Mouse (Mus musculus) G1E (cell line): ENCODE results near the gene Mgat2. TPM values are rescaled to one million over a fixed set of nuclear protein-coding genes. Genes with fewer than 3 reads are reported as not detected.

Experiments used
- ATAC-seq: 2 replicates; pipeline ENCODE4 v1.8.0; 2016; ENCODE audit warnings: mild to moderate bottlenecking; ENCODE audit not compliant: insufficient number of reproducible peaks, poor library complexity, low FRiP score, severe bottlenecking; ENCODE audit errors: extremely low read depth
- DNase-seq: peaks from one replicate; pipeline ENCODE4 v3.0.0; 2012; ENCODE audit warnings: low spot score
- H3K27me3 ChIP-seq: 2 replicates; pipeline ENCODE4 v1.6.1; 2012; ENCODE audit warnings: mild to moderate bottlenecking, low read length, inconsistent platforms; ENCODE audit not compliant: insufficient read depth
- H3K36me3 ChIP-seq: replicated peaks from 2 replicates; pipeline ENCODE3; 2012; ENCODE audit warnings: mild to moderate bottlenecking, inconsistent platforms
- H3K4me1 ChIP-seq: 2 replicates; pipeline ENCODE4 v1.6.1; 2012; ENCODE audit warnings: low read depth, low read length, inconsistent platforms, mixed read lengths; ENCODE audit not compliant: insufficient read depth
- H3K4me3 ChIP-seq: 2 replicates; pipeline ENCODE4 v1.5.1; 2012; ENCODE audit warnings: low read depth, mild to moderate bottlenecking, inconsistent platforms, low read length, moderate library complexity, mixed read lengths
- H3K9me3 ChIP-seq: replicated peaks from 2 replicates; pipeline ENCODE4 v1.6.1; 2012; ENCODE audit warnings: inconsistent platforms
- CTCF ChIP-seq: IDR thresholded peaks from 2 replicates; pipeline ENCODE4 v1.5.1; 2012; ENCODE audit warnings: low read depth, low read length, inconsistent platforms, mixed read lengths
- GATA1 ChIP-seq: IDR thresholded peaks from 2 replicates; pipeline ENCODE4 v1.6.1; 2012; ENCODE audit warnings: borderline replicate concordance, low read length, inconsistent platforms, mixed read lengths
- GATA2 ChIP-seq: IDR thresholded peaks from 2 replicates; pipeline ENCODE4 v1.6.1; 2012; ENCODE audit warnings: low read depth, low read length, inconsistent platforms, borderline replicate concordance
- POLR2AphosphoS5 ChIP-seq: IDR thresholded peaks from 2 replicates; pipeline ENCODE4 v1.6.1; 2012; ENCODE audit warnings: low read depth, low read length, inconsistent platforms; ENCODE audit not compliant: insufficient replicate concordance
- TAL1 ChIP-seq: conservative IDR thresholded peaks from 2 replicates; pipeline ENCODE4 v1.6.1; 2012; ENCODE audit warnings: low read depth, low read length, inconsistent platforms, mixed read lengths
- polyA plus RNA-seq: library from polyadenylated mRNA; stranded (reverse); fragments of >175 nt; gene quantifications from 2 replicates; pipeline ENCODE4 v1.2.3, GENCODE M21; 2012
- total RNA-seq, 2 experiments: library from RNA; stranded (forward) in 1 of 2; stranded (reverse) in 1 of 2; fragments of 200-1000 nt in 1 of 2; fragments of >200 nt in 1 of 2; fragmentation: Nextera tagmentation in 1 of 2; gene quantifications; 2 replicates each; pipeline ENCODE4 v1.2.3; 2014 to 2017

Mgat2 gene
- total and polyA plus RNA-seq, 3 experiments: 50.7 to 118 (median 112) TPM

- no peak for DNase-seq
- ATAC-seq: no peak
- TF ChIP-seq GATA2 (no peak), TAL1 (no peak), POLR2AphosphoS5 (no peak), GATA1 (no peak)
- Histone ChIP-seq H3K4me3 (no peak overlapping the region), H3K36me3 (peaks cover 85% of the 10 kb centered on the region), H3K27me3 (no peaks in the 10 kb centered on the region), H3K9me3 (peaks cover 4% of the 10 kb centered on the region), H3K4me1 (peaks cover 30% of the 10 kb centered on the region)
Measured at GRCm38 (mm10) chr12:69177526-69177925, 6.4 kb upstream of the Mgat2 start.

- no peak for DNase-seq
- no peak for ATAC-seq
- Histone ChIP-seq H3K27me3 (no peaks in the 10 kb centered on the region), H3K9me3 (peaks cover 4% of the 10 kb centered on the region), H3K4me1 (peaks cover 27% of the 10 kb centered on the region), H3K36me3 (peaks cover 69% of the 10 kb centered on the region), H3K4me3 (no peak overlapping the region)
- TF ChIP-seq GATA2 (no peak), GATA1 (no peak), POLR2AphosphoS5 (no peak)
Measured at GRCm38 (mm10) chr12:69179371-69179770, 4.6 kb upstream of the Mgat2 start.

GRCm38 (mm10) chr12:69181800-69182199 lies 2.2 kb upstream of the Mgat2 start:
- Histone ChIP-seq H3K4me3 (peak overlapping the region; percentile 28; the same call in 1 of the 2 replicates), H3K27me3 (no peaks in the 10 kb centered on the region), H3K36me3 (peaks cover 60% of the 10 kb centered on the region), H3K4me1 (peaks cover 39% of the 10 kb centered on the region), H3K9me3 (peaks cover 4% of the 10 kb centered on the region)
- ATAC-seq (no peak), DNase-seq (no peak)
- TF ChIP-seq GATA2 (no peak), GATA1 (no peak), CTCF (no peak), POLR2AphosphoS5 (no peak), TAL1 (no peak)

- H3K4me3 ChIP-seq: peak overlapping the region; percentile 90
- TF ChIP-seq GATA1 (no peak), POLR2AphosphoS5 (no peak), GATA2 (no peak)
- ATAC-seq (no peak; the same call in 1 of the 2 replicates), DNase-seq (peak; percentile 64)
- H3K9me3 ChIP-seq: no peaks in the 10 kb centered on the region
- H3K4me1 ChIP-seq: peaks cover 53% of the 10 kb centered on the region
- peaks cover 60% of the 10 kb centered on the region for H3K36me3 ChIP-seq
- H3K27me3 ChIP-seq: no peaks in the 10 kb centered on the region
Measured at GRCm38 (mm10) chr12:69184342-69185295, 662 bp downstream of the Mgat2 start.

- Histone ChIP-seq H3K27me3 (no peaks in the 10 kb centered on the region), H3K36me3 (peaks cover 61% of the 10 kb centered on the region), H3K4me3 (peak overlapping the region; percentile 90), H3K4me1 (peaks cover 50% of the 10 kb centered on the region), H3K9me3 (no peaks in the 10 kb centered on the region)
- ATAC-seq (no peak), DNase-seq (no peak)
- TF ChIP-seq CTCF: no peak
- no peak for TF ChIP-seq POLR2AphosphoS5
- no peak for TF ChIP-seq TAL1
- TF ChIP-seq GATA2: no peak
- no peak for TF ChIP-seq GATA1
Measured at GRCm38 (mm10) chr12:69185371-69185770, 1.4 kb downstream of the Mgat2 start.

GRCm38 (mm10) chr12:69186811-69187471 lies 3.0 kb downstream of the Mgat2 start:
- H3K36me3 ChIP-seq: peaks cover 62% of the 10 kb centered on the region
- no peak for ATAC-seq
- DNase-seq: no peak
- no peaks in the 10 kb centered on the region for H3K27me3 ChIP-seq
- H3K4me3 ChIP-seq: peak overlapping the region; percentile 45; the same call in 1 of the 2 replicates
- H3K4me1 ChIP-seq: peaks cover 43% of the 10 kb centered on the region
- H3K9me3 ChIP-seq: no peaks in the 10 kb centered on the region
- TF ChIP-seq TAL1: no peak
